Mouse (Mus musculus) liver, embryonic 16.5 days (tissue): ENCODE measurements at regions not wholly inside any gene's neighbourhood (a gene's known extent, or its start where the extent isn't known, plus 50 kb on each side); places are given as distances from the start of the nearest gene placed in this dataset.

Experiments
- ATAC-seq: fragments of 200-750 bp; cut with Nextera tagmentation; 2 replicates; pipeline ENCODE4 v1.8.0; 2017; ENCODE audit warnings: low read depth, mild to moderate bottlenecking, moderate number of reproducible peaks, moderate library complexity
- H3K27ac ChIP-seq: fragments of 300-500 bp; sonication (generic); 2 replicates; pipeline ENCODE4 v1.5.1; 2014; ENCODE audit warnings: mild to moderate bottlenecking, low read length
- H3K27me3 ChIP-seq: fragments of 300-500 bp; sonication (generic); 2 replicates; pipeline ENCODE4 v1.6.1; 2014; ENCODE audit warnings: low read depth, low read length, mixed read lengths; ENCODE audit not compliant: control insufficient read depth, insufficient read depth
- H3K36me3 ChIP-seq: fragments of 300-500 bp; sonication (generic); 2 replicates; pipeline ENCODE4 v1.6.1; 2014; ENCODE audit warnings: mild to moderate bottlenecking; ENCODE audit not compliant: control insufficient read depth, insufficient read depth
- H3K4me1 ChIP-seq: fragments of 300-500 bp; sonication (generic); 2 replicates; pipeline ENCODE4 v1.6.1; 2014; ENCODE audit warnings: low read depth, low read length, mixed read lengths; ENCODE audit not compliant: control insufficient read depth
- H3K4me2 ChIP-seq: fragments of 300-500 bp; sonication (generic); 2 replicates; pipeline ENCODE4 v1.6.1; 2014; ENCODE audit warnings: low read depth, low read length, mixed read lengths
- H3K4me3 ChIP-seq: fragments of 300-500 bp; sonication (generic); 2 replicates; pipeline ENCODE4 v1.5.1; 2014; ENCODE audit warnings: low read depth, mild to moderate bottlenecking, low read length
- H3K9ac ChIP-seq: fragments of 300-500 bp; sonication (generic); 2 replicates; pipeline ENCODE4 v1.6.1; 2014; ENCODE audit warnings: low read depth, low read length
- H3K9me3 ChIP-seq: fragments of 300-500 bp; sonication (generic); replicated peaks from 2 replicates; pipeline ENCODE4 v1.6.1; 2016; ENCODE audit warnings: low read length; ENCODE audit not compliant: control insufficient read depth
- WGBS: fragments of 180-500 bp; shearing (Covaris S2); extraction: QIAGEN DNeasy Blood & Tissue Kit; methylation state at CpG from one replicate; pipeline ENCODE4 v1.1.7; 2014; ENCODE audit not compliant: insufficient replicate concordance; 5-methylcytosine and 5-hydroxymethylcytosine counted together

GRCm38 (mm10) chr5:120251697-120252401 lies 135.6 kb downstream of the Rbm19 start:
- Histone ChIP-seq H3K4me3 (no peak overlapping the region), H3K36me3 (no peaks in the 10 kb centered on the region), H3K9me3 (no peaks in the 10 kb centered on the region), H3K9ac (no peak overlapping the region), H3K27ac (no peak overlapping the region), H3K4me1 (no peaks in the 10 kb centered on the region), H3K27me3 (peaks cover 12% of the 10 kb centered on the region), H3K4me2 (peak overlapping the region; percentile 19; the same call in 1 of the 2 replicates)
- 13% methylated on average over 22 of the region's 22 CpGs for WGBS
- ATAC-seq: no peak

DNA sequence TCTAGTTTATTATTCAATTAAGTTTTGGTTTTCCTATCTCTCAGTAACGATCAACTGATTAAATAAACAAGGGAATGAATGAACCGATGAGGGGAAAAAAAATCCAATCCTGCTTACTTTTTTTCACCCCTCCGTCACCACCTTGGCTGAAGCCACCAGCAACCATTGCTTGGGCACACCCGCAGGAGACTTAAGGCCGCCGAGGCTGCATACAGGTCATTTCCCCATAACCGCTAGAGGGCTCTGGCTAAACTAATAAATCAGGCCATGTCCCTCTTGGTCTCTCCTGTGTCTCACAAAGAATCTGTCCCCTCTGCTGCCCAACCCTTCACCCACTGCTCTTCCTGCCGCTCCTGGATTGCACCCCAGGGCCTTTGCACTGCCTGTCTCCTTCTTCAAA lies 136.3 kb downstream of the Rbm19 start:
- no peaks in the 10 kb centered on the region for H3K9me3 ChIP-seq
- WGBS: 15% methylated on average over 8 of the region's 8 CpGs
- H3K4me1 ChIP-seq: no peaks in the 10 kb centered on the region
- H3K27me3 ChIP-seq: peaks cover 12% of the 10 kb centered on the region
- no peak overlapping the region for H3K27ac ChIP-seq
- no peak overlapping the region for H3K4me2 ChIP-seq
- no peak overlapping the region for H3K9ac ChIP-seq
- no peak overlapping the region for H3K4me3 ChIP-seq
- ATAC-seq: no peak
- no peaks in the 10 kb centered on the region for H3K36me3 ChIP-seq

DNA sequence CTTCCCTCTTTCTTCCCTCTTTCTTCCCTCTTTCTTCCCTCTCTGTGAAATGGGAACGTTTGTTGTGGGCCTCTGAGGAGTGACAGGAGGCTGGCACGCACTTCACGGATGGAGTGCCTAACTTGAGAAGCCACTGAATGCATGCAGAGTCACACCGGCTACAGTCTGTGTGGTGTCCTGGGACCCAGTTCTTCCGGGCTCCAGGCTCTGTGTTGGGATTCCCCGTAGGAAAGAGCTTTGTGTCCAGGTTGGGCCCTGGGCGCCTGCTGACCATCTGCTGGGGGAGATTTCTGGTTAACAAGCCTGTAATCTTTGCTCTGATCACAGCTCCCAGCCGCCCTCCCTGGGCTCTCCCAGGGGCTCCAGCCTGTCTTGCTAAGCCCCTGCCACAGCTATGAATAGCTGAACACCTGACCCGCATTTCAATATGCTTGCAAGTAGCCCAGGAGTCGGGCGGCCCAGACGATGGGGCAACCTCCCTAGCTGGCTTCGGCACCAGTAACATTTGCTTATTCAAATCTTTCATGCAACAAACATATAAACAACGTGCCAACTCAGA lies 146.5 kb downstream of the Rbm19 start:
- 38% methylated on average over 14 of the region's 14 CpGs for WGBS
- Histone ChIP-seq H3K9me3 (no peaks in the 10 kb centered on the region), H3K36me3 (no peaks in the 10 kb centered on the region), H3K27ac (no peak overlapping the region), H3K4me1 (no peaks in the 10 kb centered on the region), H3K4me2 (no peak overlapping the region), H3K9ac (no peak overlapping the region), H3K27me3 (peaks cover 4% of the 10 kb centered on the region; the same call in 1 of the 2 replicates), H3K4me3 (no peak overlapping the region)
- no peak for ATAC-seq

GRCm38 (mm10) chr5:120269416-120269860 lies 153.2 kb downstream of the Rbm19 start:
- 10% methylated on average over 22 of the region's 22 CpGs for WGBS
- Histone ChIP-seq H3K4me3 (no peak overlapping the region), H3K9ac (no peak overlapping the region), H3K36me3 (no peaks in the 10 kb centered on the region), H3K27ac (no peak overlapping the region), H3K4me2 (no peak overlapping the region), H3K4me1 (no peaks in the 10 kb centered on the region), H3K9me3 (no peaks in the 10 kb centered on the region), H3K27me3 (peaks cover 15% of the 10 kb centered on the region; the same call in 1 of the 2 replicates)
- ATAC-seq: no peak

DNA sequence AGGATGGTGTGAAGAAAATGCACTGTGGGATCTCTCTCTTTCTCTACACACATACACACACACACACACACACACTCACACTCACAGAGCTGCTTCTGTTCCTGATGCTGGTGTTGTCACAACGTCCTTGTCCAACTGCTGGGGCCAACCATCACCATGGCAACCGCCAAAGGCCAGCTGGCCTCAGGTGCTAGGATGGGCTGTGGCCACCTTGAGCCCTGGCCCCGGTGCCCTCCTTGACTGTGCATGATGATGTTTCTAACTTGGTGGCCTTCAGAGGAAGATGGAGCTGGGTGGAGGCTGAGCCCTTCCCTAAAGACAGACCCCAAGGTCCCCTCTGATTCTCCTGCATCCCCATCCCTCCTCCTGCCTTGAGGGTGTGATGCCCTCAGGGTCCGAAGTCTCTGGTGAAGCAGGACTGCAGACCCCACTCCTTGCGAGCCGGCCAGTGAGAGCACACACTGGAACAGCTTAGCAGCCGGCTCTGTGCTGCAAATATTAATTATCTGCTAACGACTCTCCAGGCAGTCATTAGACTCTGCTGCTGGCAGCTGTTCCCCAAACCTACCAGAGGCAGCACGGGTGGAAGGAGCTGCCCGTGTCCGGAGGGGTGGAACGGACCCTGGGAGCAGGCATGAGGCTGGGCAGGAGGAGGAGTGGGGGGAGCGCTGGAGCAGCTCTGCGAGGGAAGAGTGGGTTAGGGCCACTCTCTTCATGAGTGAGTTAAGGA lies 154.8 kb downstream of the Rbm19 start:
- ATAC-seq: no peak
- Histone ChIP-seq H3K4me2 (no peak overlapping the region), H3K27ac (no peak overlapping the region), H3K9ac (no peak overlapping the region), H3K4me3 (no peak overlapping the region), H3K27me3 (peaks cover 15% of the 10 kb centered on the region; the same call in 1 of the 2 replicates), H3K4me1 (no peaks in the 10 kb centered on the region), H3K9me3 (no peaks in the 10 kb centered on the region), H3K36me3 (no peaks in the 10 kb centered on the region)
- WGBS: 53% methylated on average over 14 of the region's 14 CpGs

DNA sequence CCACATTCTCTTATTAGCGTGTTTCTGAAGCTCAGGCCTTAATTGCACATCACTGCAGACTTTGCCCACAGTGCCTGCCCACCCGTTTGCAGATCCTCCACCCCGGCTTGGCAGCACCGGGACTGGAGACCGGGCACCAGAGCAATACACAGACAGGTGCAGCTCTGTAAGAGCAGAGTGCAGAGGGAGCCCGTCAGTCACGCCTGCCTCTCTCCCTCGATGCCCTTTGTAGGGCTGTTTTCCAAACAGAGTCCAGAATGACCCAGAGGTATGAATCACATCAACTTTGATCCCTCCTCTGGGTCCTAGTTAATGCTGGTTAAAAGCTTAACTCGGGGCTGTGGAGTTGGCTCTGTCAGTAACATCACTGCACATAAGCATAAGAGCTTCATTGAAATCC lies 155.3 kb upstream of the Lhx5 start:
- Histone ChIP-seq H3K9me3 (no peaks in the 10 kb centered on the region), H3K27me3 (peaks cover 24% of the 10 kb centered on the region)
- ATAC-seq: no peak

DNA sequence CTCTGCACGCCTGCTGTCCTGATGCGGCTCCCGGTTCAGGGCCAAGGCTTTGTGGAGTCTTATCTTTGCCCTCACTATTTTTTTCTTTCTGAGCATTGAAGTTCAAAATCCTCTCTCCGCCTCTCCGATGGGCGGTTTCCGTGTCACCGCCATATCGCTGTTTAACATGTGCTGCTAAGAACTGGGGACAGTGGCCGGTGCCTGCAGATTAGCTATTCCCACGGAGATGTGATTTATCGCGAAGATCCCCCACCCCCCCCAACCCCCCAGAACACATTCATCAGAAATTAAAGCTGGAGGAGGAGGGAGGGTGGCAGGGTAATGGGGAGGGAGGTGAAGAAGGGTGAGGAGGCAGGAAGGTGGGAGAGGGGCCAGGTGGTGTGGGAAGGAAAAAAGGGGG lies 151.2 kb upstream of the Lhx5 start:
- 1% methylated on average over 13 of the region's 13 CpGs for WGBS
- Histone ChIP-seq H3K9me3 (no peaks in the 10 kb centered on the region), H3K9ac (no peak overlapping the region), H3K4me1 (no peaks in the 10 kb centered on the region), H3K27me3 (peaks cover 38% of the 10 kb centered on the region), H3K4me2 (no peak overlapping the region), H3K4me3 (no peak overlapping the region), H3K27ac (no peak overlapping the region), H3K36me3 (no peaks in the 10 kb centered on the region)
- no peak for ATAC-seq

More for the DNA sequence above, 155.3 kb upstream of the Lhx5 start:
- no peak overlapping the region for H3K9ac ChIP-seq
- no peak overlapping the region for H3K4me3 ChIP-seq
- H3K36me3 ChIP-seq: no peaks in the 10 kb centered on the region
- no peak overlapping the region for H3K4me2 ChIP-seq
- 58% methylated on average over 9 of the region's 9 CpGs for WGBS
- no peaks in the 10 kb centered on the region for H3K4me1 ChIP-seq
- no peak overlapping the region for H3K27ac ChIP-seq

- Histone ChIP-seq H3K9ac (no peak overlapping the region), H3K27me3 (peaks cover 38% of the 10 kb centered on the region), H3K4me2 (no peak overlapping the region), H3K27ac (no peak overlapping the region), H3K9me3 (no peaks in the 10 kb centered on the region), H3K36me3 (no peaks in the 10 kb centered on the region), H3K4me1 (no peaks in the 10 kb centered on the region), H3K4me3 (no peak overlapping the region)
- WGBS: 2% methylated on average over 22 of the region's 22 CpGs
- ATAC-seq: no peak
Measured at GRCm38 (mm10) chr5:120280991-120281602, 150.4 kb upstream of the Lhx5 start.
